Mouse (Mus musculus): Measurements from ENCODE around the gene Amigo3. TPM values are rescaled to one million over a fixed set of nuclear protein-coding genes. Genes with fewer than 3 reads are reported as not detected.

Gene Amigo3
- total RNA-seq, 2 experiments from 2014 or later = 1.8 to 2.0 TPM

DNA sequence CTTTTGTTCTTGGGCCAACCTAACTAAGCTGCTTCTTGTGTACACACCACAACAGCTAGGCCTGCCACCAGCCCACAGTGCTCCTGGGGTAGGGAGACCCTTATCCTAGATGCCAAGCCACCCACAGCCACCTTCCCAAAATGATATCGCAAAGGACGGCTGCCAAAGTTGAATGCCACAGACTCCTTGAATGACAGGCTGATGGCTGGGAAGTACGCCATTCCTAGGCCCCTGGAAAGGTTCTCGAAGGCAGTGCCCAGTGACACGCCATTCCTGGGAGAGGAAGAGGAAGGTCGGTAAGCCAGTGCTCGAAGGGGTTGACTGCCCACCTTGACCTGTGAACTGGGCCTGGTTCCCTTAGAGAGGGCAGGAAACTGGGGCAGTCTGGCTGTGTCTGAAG, 16.6 kb downstream of the Amigo3 start:
- intact Hi-C loops (cut with DNase I) = loop anchor here (5.0 kb wide), 2 partner anchors 107 to 167 kb away; no protein-coding TSS in a partner anchor
- no peak for DNase-seq (ENCODE audit: extremely low spot score in 1 of 2, low spot score in 2 of 2)

DNA sequence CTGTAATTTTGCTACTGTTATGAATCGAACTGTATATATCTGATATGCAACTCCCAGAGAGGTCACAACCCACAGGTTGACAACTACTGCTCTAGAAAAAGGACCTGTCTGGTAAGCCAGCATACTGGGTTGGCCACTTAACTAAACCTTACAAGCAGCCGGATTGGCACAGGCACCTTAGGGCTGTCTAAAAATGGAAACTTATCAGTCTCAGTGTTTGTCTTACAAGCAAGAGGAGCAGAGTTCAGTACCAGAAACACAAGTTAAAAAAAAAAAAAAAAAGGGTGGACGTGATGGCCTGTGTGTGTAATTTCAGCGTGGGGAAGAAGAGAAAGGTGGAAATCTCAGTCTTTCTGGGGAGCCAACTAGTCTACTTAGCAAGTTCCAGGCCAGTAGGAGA, 18.8 kb downstream of the Amigo3 start:
- intact Hi-C loops (cut with DNase I) = no loop called here
- no peak for DNase-seq (ENCODE audit: extremely low spot score in 1 of 2, low spot score in 2 of 2)

DNA sequence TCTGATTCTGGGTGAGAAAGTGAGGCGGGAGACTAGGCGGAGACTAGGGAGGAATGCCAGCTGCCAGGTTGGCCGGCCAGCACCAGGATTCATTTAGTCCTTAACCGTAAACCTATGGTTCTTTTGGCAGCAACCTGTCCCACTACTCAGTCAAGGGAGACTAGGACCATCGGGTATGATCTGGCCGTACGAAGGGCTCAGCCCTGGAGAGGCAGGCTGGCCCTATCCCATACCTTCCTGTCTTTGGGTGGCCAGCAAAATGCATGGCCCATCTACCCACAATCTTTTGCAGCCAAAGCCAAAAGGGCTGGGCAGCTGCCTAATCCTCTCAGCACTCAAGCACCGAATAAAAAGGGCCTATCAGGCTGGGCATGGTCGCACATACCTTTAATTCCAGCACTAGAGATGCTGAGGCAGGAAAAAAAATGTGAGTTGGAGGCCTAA, 19.5 kb downstream of the Amigo3 start:
- DNase-seq (ENCODE audit: extremely low spot score in 1 of 2, low spot score in 2 of 2) = no peak
- intact Hi-C loops (cut with DNase I) = no loop called here

DNA sequence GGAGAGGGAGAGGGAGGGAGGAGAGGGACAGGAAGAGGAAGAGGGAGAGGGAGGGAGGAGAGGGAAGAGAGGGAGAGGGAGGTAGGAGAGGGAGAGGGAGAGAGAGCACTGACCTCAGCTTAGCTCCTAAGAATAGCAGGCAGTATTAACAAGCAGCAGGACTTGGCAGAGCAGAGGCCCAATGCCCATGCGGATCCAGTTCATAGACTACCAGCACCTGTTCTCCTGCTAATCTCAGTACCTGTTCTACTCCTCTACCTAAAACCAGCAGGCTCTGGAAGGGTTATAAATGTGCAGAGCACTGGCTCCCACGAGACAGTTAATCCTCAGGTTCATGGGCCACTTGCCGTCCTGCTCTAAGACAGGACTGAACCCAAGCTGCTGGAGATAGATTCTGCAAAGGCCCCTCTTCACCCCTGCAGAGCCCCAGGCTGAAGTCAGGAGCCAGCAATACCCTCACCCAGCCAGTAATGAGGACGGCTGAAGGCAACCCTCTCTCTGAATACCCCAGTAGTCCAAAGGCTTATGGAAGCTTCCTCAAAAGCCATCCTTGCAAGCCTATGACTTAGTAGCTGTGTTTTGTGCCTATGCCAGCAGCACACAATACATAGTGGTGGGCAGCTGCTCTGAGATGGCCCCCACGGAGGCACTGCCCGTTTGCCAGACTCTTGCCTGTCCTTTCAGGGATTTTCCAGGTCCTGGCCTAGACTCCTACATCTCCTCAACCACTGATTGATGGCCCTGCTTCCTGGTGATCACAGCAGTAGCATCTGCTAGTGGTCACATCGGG, 20.4 kb downstream of the Amigo3 start:
- DNase-seq (ENCODE audit: extremely low spot score in 1 of 2, low spot score in 2 of 2) = no peak
- intact Hi-C loops (cut with DNase I) = no loop called here

DNA sequence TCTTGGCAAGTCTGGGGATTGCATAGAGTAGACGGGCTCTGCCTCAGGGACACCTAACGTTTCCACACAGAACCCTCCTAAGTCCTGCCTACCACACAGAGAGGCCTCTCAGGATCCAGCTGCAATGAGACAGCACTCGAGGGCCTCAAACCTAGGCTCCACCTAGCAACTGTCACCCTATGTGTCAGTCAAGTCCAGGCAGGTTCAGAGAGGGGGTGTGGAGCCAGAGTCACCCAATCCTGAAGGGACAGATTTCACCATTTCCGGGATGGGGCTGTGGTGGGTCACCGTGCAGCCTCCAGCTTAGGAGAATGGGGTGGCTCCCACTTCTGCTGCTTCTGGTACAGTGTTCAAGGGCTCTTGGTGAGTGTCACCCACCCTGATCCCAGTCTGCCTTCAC, 27.2 kb downstream of the Amigo3 start, which contains the start of gene Mst1:
Mst1 (plus strand) TSS at position 269 of the 400 bp plus-strand sequence.
- intact Hi-C loops (cut with DNase I) = no loop called here

DNA sequence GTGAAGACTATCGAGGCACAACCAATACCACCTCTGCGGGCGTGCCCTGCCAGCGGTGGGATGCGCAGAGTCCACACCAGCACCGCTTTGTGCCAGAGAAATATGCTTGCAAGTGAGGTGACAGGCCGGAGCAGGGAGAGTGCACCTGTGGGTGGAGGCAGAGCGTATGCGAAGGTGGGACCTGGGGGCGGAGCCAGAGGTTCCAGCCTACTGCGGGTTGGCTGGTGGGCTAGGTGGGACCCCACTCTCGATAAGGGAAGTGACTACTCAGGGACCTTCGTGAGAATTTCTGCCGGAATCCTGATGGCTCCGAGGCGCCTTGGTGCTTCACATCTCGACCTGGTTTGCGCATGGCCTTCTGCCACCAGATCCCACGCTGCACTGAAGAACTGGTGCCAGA, 29.6 kb downstream of the Amigo3 start:
- intact Hi-C loops (cut with DNase I) = no loop called here
- no peak for DNase-seq (ENCODE audit: extremely low spot score in 1 of 2, low spot score in 2 of 2)

More for the DNA sequence above, 27.2 kb downstream of the Amigo3 start, which contains the start of gene Mst1:
- no peak for DNase-seq (ENCODE audit: extremely low spot score in 1 of 2, low spot score in 2 of 2)

DNA sequence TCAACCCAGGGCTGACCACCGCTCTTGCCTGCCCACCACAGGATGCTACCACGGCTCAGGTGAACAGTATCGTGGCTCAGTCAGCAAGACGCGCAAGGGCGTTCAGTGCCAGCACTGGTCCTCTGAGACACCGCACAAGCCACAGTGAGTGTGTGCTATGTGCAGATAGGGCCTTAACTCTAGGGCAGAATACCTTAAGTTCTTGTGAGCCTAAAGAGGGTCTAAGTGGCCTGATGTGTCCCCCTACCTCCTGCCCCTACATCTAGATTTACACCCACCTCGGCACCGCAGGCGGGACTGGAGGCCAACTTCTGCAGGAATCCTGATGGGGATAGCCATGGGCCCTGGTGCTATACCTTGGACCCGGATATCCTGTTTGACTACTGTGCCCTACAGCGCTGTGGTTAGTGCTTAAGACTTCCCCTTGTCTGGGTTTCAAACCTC, 30.1 kb downstream of the Amigo3 start, which contains the start of gene Rnf123:
Rnf123 (minus strand) TSS at position 359 of the 444 bp plus-strand sequence.
- DNase-seq (ENCODE audit: extremely low spot score in 1 of 2, low spot score in 2 of 2) = no peak
- intact Hi-C loops (cut with DNase I) = no loop called here

DNA sequence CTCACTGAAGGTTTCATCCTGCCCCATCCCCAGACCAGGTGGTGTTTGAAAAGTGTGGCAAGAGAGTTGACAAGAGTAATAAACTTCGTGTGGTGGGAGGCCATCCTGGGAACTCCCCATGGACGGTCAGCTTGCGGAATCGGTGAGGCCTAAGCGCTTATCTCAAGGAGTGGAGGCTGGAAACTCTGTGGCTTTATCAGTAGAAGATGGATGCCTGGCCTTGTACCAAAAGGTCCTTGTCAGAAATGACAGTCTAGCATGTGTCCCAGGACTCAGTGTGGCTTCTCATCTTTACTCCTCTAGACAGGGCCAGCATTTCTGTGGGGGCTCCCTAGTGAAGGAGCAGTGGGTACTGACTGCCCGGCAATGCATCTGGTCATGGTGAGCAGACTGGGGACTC, 30.6 kb downstream of the Amigo3 start:
- DNase-seq (ENCODE audit: extremely low spot score in 1 of 2, low spot score in 2 of 2) = no peak
- intact Hi-C loops (cut with DNase I) = no loop called here

DNA sequence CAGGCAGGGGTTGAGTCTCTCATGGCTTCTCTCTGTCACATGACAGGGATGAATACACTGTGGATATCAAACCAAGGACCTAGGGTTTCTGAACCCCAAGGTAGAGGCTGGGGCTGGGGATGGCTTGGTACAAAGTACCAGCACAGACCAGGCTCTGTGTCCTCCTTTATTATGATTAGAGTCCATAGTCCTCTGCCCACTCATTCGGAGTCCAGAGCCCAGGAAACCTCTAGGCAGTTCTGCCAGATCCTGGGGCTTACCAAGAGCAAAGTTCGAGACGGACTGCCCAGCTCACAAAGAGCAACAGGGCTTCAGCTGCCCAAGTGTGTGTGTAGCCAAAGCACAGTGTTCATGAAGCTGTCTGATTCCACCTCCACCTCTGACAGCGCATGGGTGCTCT, 32.3 kb downstream of the Amigo3 start:
- intact Hi-C loops (cut with DNase I) = no loop called here
- DNase-seq (ENCODE audit: extremely low spot score in 1 of 2, low spot score in 2 of 2) = no peak

DNA sequence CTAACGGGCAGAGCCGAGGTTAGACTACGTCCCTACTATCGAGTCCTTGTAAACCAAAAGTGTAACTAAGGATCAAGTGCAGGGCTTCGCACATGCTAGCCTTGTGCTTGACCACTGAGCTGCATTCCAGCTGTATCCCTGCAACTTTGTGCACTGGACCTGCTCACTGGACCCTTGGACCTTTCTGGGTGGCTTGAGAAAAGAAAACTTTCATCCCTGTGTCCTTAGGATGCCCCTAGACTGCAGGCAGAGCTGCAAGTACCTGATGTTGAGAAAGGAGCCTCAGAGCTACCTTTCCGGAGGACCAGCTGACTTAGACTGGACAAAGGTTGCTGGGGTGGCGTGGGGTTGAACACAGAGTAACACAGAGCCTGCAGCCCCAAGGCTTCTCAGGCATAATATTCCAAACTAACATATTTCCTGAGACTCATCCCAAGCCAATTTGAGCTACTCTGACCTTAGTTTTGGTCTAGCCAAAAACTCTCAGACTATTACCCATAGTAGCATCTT, 37.7 kb downstream of the Amigo3 start:
- DNase-seq (ENCODE audit: extremely low spot score in 1 of 2, low spot score in 2 of 2) = no peak
- intact Hi-C loops (cut with DNase I) = no loop called here

DNA sequence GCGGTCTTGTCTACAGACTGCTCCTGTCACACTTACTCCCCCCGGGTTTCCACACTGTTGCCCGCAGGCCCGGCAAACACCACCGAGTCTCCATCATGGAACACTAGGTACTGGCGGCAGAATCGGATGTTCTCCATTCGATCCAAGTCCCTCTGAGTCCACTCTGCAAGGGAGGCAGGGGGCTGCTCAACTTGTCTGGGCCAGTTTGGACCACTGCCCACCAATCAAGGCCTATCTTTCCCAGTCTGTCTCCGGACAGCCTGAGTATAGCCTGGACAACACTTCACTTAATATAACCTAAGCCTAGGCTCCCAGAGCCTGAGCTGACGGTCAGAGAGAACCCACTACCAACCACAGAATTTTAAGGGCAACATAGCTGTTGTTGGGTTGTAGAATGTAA, 40.6 kb downstream of the Amigo3 start:
- intact Hi-C loops (cut with DNase I) = no loop called here
- peak in 1 of 2 experiments; percentile 49 for DNase-seq (ENCODE audit: extremely low spot score in 1 of 2, low spot score in 2 of 2)

DNA sequence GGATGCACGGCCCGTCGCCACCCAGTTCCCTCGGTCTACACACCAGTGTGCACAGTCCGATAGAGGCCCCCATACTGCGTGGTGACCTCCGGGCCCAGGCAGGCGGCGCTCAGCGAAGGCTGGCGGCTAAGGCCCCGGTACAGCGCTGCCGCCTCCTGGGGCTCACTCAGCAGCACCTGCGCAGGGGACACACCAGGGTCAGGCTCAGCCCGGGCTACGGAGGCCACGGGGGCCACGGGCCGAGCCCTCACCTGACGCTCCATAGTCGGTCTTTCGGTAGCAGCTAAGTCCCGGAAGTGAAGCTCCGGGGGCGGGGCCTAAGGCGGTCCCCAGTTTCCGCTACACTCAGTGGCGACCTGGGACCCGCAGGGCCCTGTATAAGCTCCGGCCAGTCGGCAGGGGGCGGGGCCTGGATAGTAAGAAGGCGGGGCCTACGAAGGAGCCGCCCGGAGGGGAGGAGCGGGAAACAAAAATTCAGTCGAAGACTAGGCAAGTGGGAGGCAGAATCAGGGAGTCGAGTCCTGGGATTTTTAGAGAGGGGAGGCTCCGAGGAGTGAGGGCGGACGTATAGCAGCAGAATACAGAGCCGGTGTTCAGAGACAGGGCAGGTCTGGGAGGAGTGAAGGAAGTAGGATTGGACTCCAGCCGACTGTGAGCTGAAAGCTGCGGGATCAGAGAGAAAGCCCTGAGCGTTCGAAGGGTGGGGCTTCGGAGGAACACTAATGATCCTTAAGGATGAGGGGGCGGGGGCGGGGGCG, 41.4 kb downstream of the Amigo3 start, which contains the start of gene Apeh:
Apeh (minus strand) TSS at position 423 of the 758 bp plus-strand sequence.
- intact Hi-C loops (cut with DNase I) = no loop called here
- DNase-seq (ENCODE audit: extremely low spot score in 1 of 2, low spot score in 2 of 2) = peak; percentile 83 to 94

DNA sequence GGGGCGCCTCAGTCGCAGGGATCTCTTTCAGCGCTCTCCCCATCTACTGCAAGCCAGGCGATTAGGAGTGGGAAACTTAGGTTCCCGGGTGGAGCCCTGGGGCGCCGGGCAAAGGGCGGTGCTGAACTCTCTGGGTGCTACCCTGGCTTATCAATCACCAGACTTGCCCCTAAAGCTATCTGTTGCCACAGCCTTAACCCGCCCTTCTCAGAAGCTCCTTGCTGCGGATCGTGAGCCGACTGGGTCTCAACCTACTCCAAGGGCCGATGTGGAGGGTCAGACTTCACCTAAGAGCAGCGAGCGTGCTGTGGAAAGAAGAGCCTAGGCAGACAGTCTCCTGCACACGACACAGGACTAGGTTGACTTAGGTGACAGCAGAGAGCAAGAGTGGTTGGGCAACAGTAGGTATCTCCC, 42.0 kb downstream of the Amigo3 start:
- intact Hi-C loops (cut with DNase I) = loop anchor here (1.0 to 5.0 kb wide), 3 partner anchors 92 to 187 kb away; no protein-coding TSS in a partner anchor

DNA sequence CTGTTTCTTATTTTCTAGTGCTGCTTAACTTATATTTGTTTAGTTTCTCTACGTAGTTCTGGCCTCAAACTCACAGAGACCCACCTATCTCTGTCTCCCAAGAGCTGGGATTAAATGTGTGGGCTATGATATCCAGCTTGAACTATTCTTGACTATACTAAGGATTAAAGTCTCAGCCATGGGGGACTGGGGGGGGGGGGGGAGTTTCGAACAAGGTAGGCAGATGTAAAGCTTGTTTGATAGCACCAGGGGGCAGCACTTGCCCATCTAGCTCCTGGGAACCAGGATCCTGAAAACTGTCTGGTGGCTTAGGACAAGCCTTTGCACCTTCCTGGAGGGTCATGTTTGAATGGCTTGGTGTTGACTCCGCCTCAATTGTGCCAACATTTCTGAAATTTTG, 42.6 kb downstream of the Amigo3 start:
- intact Hi-C loops (cut with DNase I) = loop anchor here (1.0 to 5.0 kb wide), 3 partner anchors 92 to 187 kb away; no protein-coding TSS in a partner anchor
- peak; percentile 58 to 64 for DNase-seq (ENCODE audit: extremely low spot score in 1 of 2, low spot score in 2 of 2)

More for the DNA sequence above, 42.0 kb downstream of the Amigo3 start:
- DNase-seq (ENCODE audit: extremely low spot score in 1 of 2, low spot score in 2 of 2) = no peak

DNA sequence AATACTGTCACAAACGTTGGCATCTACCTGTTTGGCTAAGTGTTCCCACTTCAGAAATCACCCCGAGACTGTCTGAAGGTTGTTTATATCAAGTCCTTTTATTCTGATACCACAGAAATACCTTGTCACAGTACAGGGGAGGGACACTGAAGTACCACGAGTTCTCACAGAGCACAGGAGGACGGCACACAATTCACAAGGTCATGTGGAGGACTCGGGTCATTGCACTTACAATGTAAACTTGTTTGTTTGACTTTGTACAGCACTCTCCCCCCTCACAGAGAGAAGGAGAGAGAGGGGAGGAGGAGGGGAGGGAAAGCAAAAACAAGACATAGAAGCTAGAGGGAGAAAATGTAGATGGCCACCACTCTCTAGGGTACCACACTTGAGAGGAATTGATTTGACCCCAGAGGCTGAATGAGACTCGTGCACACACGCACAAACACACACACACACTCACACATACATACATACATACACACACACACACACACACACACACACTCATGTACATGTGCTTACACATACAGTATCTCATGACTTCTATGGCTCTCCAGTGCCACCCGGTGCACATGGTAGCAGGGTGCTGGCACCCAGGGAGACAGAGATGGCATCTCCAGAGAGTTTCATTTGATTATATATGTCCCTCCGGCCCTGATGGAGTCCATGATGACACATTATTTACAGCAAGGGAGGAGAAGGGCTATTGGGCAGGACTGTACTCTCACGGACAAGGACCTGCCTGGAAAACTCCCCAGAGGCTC, 43.2 kb downstream of the Amigo3 start:
- no peak for DNase-seq (ENCODE audit: extremely low spot score in 1 of 2, low spot score in 2 of 2)
- intact Hi-C loops (cut with DNase I) = loop anchor here (1.0 to 5.0 kb wide), 3 partner anchors 91 to 186 kb away; no protein-coding TSS in a partner anchor

DNA sequence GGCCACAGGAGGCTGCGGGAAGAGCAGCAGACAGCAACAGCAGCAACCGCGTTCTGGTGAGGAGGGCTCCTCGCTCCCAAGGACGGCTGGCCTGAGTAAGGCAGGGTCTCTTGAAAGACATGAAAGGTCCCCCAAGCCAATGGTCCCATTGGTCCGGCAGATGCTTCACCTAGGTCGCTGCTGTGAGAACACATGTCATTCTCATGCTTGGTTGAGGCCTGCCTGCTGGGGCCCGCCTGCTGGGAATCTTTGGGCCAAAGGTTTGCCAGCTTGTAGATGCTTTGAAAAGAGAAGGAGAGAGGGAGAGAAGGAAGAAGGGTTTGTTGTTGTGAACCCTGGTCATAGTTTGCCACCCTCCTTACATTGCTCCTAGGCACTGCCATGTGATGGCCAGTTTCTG, 46.7 kb downstream of the Amigo3 start:
- intact Hi-C loops (cut with DNase I) = loop anchor here (5.0 kb wide), 2 partner anchors 88 to 183 kb away; no protein-coding TSS in a partner anchor

DNA sequence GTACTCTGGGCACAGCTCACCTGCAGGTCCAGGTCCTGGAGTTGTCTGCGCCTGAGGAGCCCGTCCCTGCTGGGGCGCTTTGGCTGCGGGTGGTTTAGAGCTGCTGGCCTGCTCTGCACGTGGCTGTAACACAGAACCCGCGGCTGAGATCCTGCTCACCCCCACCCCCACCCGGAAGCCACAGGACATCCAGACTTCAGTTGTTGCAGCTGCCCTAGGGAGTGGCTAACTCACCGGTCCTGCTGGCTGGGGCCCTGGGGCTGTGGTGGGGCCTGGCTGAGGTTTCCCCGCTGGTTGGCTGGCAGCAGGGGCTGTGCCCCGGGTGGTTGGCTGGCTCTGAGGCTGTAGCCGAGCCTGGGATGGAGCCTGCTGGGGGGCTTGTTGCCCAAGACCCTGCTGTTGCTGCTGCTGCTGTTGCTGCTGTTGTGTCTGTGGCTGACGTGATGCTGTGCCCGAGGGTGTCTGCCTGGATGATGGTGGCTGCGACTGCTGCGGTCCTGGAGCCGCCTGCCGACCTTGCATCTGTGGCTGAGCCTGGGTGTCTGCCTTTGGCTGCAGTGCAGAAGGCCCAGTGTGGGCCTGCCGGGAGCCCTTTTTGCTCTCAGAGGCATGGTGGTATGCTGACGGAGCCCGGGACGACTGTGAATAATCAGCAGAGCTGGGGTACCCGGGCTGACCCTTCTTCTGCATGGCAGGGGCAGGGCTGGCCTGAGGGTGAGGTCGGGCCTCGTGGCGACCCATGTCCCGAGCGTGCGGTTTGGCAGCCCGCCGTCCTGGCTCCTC, 52.0 kb downstream of the Amigo3 start:
- intact Hi-C loops (cut with DNase I) = no loop called here
- DNase-seq (ENCODE audit: extremely low spot score in 1 of 2, low spot score in 2 of 2) = no peak

More for the DNA sequence above, 46.7 kb downstream of the Amigo3 start:
- DNase-seq (ENCODE audit: extremely low spot score in 1 of 2, low spot score in 2 of 2) = no peak
